Mouse (Mus musculus) limb, embryonic 13.5 days (tissue): ENCODE data around the gene Sympk. TPM values are rescaled to one million over a fixed set of nuclear protein-coding genes. Genes with fewer than 3 reads are reported as not detected.
A peak's percentile ranks its signal among the peaks of the same experiment; 100 is the strongest.

Experiments used
- ATAC-seq: fragments of 200-750 bp; cut with Nextera tagmentation; 2 replicates; pipeline ENCODE4 v1.8.0; 2017; ENCODE audit warnings: low read depth, moderate number of reproducible peaks, moderate TSS enrichment; ENCODE audit not compliant: low FRiP score
- H3K27ac ChIP-seq: fragments of 300-500 bp; sonication (generic); 2 replicates; pipeline ENCODE4 v1.5.1; 2015; ENCODE audit warnings: inconsistent platforms, mild to moderate bottlenecking, moderate library complexity
- H3K27me3 ChIP-seq: fragments of 300-500 bp; sonication (generic); 2 replicates; pipeline ENCODE4 v1.6.1; 2015; ENCODE audit warnings: mild to moderate bottlenecking, inconsistent platforms
- H3K36me3 ChIP-seq: fragments of 300-500 bp; sonication (generic); 2 replicates; pipeline ENCODE4 v1.6.1; 2015; ENCODE audit warnings: inconsistent platforms, mild to moderate bottlenecking, moderate library complexity
- H3K4me1 ChIP-seq: fragments of 300-500 bp; sonication (generic); 2 replicates; pipeline ENCODE4 v1.6.1; 2015; ENCODE audit warnings: inconsistent platforms
- H3K4me2 ChIP-seq: fragments of 300-500 bp; sonication (generic); replicated peaks from 2 replicates; pipeline ENCODE4 v1.6.1; 2015; ENCODE audit warnings: inconsistent platforms, mild to moderate bottlenecking, moderate library complexity
- H3K4me3 ChIP-seq: fragments of 300-500 bp; sonication (generic); 2 replicates; pipeline ENCODE4 v1.5.1; 2015; ENCODE audit warnings: moderate library complexity, mild to moderate bottlenecking, inconsistent platforms
- H3K9ac ChIP-seq: fragments of 300-500 bp; sonication (generic); 2 replicates; pipeline ENCODE4 v1.6.1; 2015; ENCODE audit warnings: mild to moderate bottlenecking, inconsistent platforms
- H3K9me3 ChIP-seq: fragments of 300-500 bp; sonication (generic); 2 replicates; pipeline ENCODE4 v1.6.1; 2016; ENCODE audit warnings: inconsistent platforms
- WGBS: fragments of 180-500 bp; shearing (Covaris S2); methylation state at CpG from one replicate; pipeline ENCODE4 v1.1.7; 2015; 5-methylcytosine and 5-hydroxymethylcytosine counted together
- polyA plus RNA-seq: library from polyadenylated mRNA; unstranded; fragments of >200 nt; fragmentation: Nextera tagmentation; extraction: Ambion mirVana; gene quantifications from 2 replicates; pipeline ENCODE4 v1.2.1, GENCODE M21; 2015

Gene Sympk
- polyA plus RNA-seq, 1 experiment from 2014 or later, result 37.8 TPM

DNA sequence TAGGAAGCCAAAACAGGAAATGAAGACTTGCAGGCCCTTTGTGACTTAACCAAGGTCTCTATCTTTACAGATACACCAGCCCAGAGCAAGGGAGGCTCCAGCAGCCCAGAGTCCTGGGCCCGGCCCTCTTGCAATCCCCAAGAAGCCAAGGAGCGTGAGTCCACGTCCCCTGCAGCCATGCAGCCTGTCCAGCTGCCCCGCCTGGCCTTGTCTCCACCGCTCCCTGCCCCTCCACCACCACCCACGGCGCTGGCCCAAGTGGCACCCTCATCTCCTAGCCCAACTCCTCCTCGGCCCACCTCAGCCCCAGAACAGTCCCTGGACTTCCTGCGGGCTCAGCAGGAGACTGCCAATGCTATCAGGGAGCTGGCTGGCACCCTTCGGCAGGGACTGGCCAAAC lies 23.8 kb upstream of the Sympk start:
- Histone ChIP-seq H3K9ac (peak overlapping the region; percentile 53), H3K4me3 (peak overlapping the region; percentile 33)

DNA sequence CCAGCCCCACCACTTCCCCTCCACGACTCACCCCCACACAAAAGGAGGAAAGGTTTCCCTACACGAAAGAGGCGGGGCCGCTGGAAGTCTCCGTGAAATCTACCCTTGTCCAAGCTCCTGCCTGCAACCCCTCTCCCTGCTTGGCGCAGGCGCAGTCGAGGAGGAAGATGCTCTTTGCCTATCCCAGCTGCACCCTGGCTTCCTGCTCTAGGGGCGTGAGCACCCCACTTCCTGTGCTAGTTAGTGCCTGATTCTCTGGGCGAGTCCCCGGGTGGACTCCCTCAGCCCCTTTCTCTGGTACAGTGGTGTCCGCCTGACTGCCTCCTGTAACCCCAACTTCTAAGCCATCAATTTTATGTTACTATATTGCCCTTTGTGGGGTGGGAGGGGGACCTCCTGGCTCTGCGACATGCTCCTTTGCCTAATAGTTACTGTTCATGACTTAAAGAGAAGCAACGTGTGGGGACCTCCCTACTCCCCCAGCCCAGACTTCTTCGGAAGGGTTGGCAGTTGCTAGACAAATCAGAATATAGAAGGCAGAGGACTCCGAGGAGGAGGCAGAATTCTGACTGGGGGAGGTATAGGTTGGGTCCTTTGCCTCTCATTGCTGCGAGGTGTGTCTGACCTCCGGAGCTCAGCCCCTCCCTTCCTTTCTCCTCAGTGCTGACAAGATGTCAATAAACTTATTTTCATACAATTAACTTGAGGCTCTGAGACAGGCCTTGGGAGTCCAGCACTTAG lies 22.9 kb upstream of the Sympk start:
- ATAC-seq, result no peak
- Histone ChIP-seq H3K27me3 (no peaks in the 10 kb centered on the region), H3K4me3 (peak overlapping the region; percentile 33), H3K9ac (peak overlapping the region; percentile 53), H3K4me1 (peaks cover 40% of the 10 kb centered on the region), H3K27ac (0 out of 2 replicates have a peak overlapping the region, but pooled peaks have one; percentile 73), H3K9me3 (no peaks in the 10 kb centered on the region), H3K36me3 (peaks cover 25% of the 10 kb centered on the region), H3K4me2 (peak overlapping the region; percentile 55)
- WGBS, result 36% methylated on average over 17 of the region's 18 CpGs

More for the DNA sequence above, 23.8 kb upstream of the Sympk start:
- H3K4me1 ChIP-seq, result peaks cover 32% of the 10 kb centered on the region
- WGBS, result 54% methylated on average over 10 of the region's 10 CpGs
- H3K27me3 ChIP-seq, result no peaks in the 10 kb centered on the region
- peak overlapping the region; percentile 55 for H3K4me2 ChIP-seq
- peaks cover 24% of the 10 kb centered on the region for H3K36me3 ChIP-seq
- ATAC-seq, result no peak
- H3K9me3 ChIP-seq, result no peaks in the 10 kb centered on the region
- no peak overlapping the region for H3K27ac ChIP-seq

DNA sequence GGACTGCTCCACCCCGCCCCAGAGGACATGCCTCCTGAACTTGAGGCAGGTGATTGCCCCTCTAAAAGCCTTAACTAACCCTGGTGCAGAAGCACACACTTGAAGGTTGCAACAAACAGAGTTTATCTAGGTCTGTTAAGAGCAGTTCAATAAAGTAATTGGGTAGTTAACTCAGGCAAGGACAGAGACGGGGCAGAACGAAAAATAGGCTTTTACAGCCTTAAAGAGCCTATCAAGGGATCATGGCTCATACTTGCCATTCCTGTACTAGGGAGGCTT lies 22.4 kb upstream of the Sympk start:
- peak overlapping the region; percentile 100 for H3K4me2 ChIP-seq
- H3K9ac ChIP-seq, result no peak overlapping the region; the same call in 1 of the 2 replicates
- peaks cover 46% of the 10 kb centered on the region for H3K4me1 ChIP-seq
- peaks cover 24% of the 10 kb centered on the region for H3K36me3 ChIP-seq
- peak overlapping the region; percentile 73; the same call in 1 of the 2 replicates for H3K27ac ChIP-seq
- H3K4me3 ChIP-seq, result no peak overlapping the region
- 42% methylated on average over 3 of the region's 3 CpGs for WGBS
- ATAC-seq, result no peak
- no peaks in the 10 kb centered on the region for H3K9me3 ChIP-seq
- no peaks in the 10 kb centered on the region for H3K27me3 ChIP-seq

DNA sequence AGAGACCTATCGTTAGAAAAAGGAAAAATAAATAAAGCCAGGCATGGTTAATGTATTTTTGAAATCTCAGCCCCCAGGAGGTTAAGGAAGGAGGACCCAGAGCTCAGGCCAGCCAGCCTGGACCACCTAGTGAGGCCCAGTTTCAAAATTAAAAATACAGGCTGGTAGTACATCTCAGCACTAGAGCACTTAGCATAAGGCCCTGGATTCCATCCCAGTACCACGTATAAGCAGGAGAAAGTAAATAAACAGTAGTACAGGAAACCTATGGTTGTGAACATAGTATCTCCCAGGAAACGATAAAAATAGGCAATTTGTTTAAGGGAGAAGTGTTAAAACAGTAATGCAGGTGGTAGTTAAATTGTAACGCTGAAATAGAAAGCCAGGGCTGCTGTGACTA lies 22.1 kb upstream of the Sympk start:
- no peak for ATAC-seq
- H3K4me3 ChIP-seq, result peak overlapping the region; percentile 42

DNA sequence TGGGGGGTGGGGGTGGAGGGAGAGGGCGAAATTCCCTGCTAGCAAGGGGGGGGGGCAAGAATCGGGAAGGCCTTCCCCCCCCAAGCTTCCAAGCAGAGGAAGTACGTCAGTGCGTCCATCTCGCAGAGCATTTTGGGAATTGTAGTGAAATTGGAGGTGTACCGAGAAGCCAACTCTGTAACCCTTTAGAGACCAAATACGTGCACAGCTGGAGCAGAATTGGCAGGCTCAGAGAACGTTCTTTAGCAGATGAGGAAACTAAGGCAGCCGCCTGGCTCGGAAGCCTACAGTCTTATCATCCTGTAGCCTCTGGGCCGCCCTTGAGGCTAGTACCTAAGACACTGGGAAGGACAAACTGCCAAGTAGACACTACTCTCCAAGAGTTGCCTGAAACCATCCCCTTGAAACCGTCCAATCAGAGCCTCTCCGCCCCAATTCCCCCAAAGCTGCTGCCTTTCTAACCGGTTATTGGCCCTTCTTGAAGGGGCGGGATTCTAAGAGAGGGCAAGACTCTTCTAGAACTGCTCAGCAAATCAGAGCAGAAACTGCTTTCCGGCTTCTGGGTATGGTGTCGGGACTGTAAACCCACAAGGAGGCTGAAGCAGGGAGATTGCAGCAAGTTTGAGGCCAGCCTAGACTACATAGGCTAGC lies 21.2 kb upstream of the Sympk start:
- Histone ChIP-seq H3K27me3 (no peaks in the 10 kb centered on the region), H3K36me3 (peaks cover 29% of the 10 kb centered on the region), H3K4me1 (peaks cover 58% of the 10 kb centered on the region), H3K9ac (peak overlapping the region; percentile 68), H3K4me3 (peak overlapping the region; percentile 42), H3K27ac (peak overlapping the region; percentile 73), H3K9me3 (no peaks in the 10 kb centered on the region), H3K4me2 (peak overlapping the region; percentile 100)
- ATAC-seq, result peak; percentile 75
- WGBS, result 2% methylated on average over 17 of the region's 17 CpGs

More for the DNA sequence above, 22.1 kb upstream of the Sympk start:
- Histone ChIP-seq H3K4me1 (peaks cover 49% of the 10 kb centered on the region), H3K4me2 (peak overlapping the region; percentile 100), H3K27ac (peak overlapping the region; percentile 73; the same call in 1 of the 2 replicates), H3K27me3 (no peaks in the 10 kb centered on the region), H3K9ac (peak overlapping the region; percentile 68), H3K36me3 (peaks cover 27% of the 10 kb centered on the region), H3K9me3 (no peaks in the 10 kb centered on the region)
- WGBS, result 34% methylated on average over 4 of the region's 4 CpGs

DNA sequence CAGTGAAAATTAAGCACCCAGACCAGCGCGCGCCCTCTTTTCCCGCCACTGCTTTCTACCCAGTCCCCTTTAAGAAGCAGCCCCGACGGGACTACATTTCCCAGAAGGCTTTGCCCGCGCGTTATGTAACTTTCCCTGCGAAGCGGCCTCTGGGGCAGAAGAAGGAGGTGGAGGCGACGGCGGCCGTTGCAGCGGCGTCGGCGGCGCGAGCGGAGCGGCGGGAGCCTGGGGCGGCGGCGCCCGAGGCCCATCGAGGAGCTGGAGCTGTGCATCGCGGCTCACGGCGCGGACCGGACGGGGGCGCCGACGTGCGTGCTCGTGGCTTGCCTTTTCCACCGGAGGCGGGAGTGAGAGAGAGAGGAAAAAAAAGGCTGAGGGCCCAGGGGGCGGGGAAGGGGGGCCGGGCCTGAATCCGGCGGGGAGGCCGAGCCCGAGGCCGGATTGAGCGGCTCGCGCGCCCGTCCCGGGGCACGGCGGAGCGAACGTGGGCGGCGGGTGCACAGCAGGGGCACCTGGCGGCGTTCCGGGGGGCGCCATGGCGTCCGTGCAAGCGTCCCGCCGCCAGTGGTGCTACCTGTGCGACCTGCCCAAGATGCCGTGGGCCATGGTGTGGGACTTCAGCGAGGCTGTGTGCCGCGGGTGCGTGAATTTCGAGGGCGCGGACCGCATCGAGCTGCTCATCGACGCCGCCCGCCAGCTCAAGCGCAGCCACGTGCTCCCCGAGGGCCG lies 20.1 kb upstream of the Sympk start, which contains the start of gene Irf2bp1:
TSS of gene Irf2bp1 (plus strand) at position 143 of the 729 bp plus-strand sequence.
- Histone ChIP-seq H3K36me3 (peaks cover 29% of the 10 kb centered on the region), H3K4me3 (peak within 1 kb of the TSS; percentile 92), H3K9me3 (no peaks in the 10 kb centered on the region), H3K4me2 (peak within 1 kb of the TSS; percentile 100), H3K27ac (peak within 1 kb of the TSS; percentile 95), H3K9ac (peak within 1 kb of the TSS; percentile 95), H3K4me1 (peaks cover 63% of the 10 kb centered on the region), H3K27me3 (no peaks in the 10 kb centered on the region)
- ATAC-seq, result peak; percentile 76
- WGBS, result under 1% methylated on average over 80 of the region's 90 CpGs

DNA sequence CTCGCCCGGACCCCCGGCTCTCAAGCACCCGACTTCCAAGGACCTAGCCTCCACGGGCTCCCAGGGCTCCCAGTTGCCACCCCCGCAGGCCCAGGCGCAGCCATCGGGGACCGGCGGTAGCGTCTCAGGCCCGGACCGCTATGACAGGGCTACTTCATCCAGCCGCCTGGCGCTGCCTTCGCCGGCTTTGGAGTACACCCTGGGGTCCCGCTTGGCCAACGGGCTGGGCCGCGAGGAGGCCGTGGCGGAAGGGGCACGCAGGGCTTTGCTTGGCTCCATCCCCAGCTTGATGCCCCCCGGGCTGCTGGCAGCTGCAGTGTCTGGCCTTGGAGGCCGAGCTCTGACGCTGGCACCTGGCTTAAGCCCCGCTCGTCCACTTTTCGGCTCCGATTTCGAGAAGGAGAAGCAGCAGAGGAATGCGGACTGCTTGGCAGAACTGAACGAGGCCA lies 19.5 kb upstream of the Sympk start:
- Histone ChIP-seq H3K9me3 (no peaks in the 10 kb centered on the region), H3K27ac (peak overlapping the region; percentile 95), H3K9ac (peak overlapping the region; percentile 95), H3K27me3 (no peaks in the 10 kb centered on the region), H3K4me2 (peak overlapping the region; percentile 100), H3K4me3 (peak overlapping the region; percentile 92), H3K4me1 (peaks cover 63% of the 10 kb centered on the region), H3K36me3 (peaks cover 29% of the 10 kb centered on the region)
- 6% methylated on average over 34 of the region's 34 CpGs for WGBS
- ATAC-seq, result no peak

DNA sequence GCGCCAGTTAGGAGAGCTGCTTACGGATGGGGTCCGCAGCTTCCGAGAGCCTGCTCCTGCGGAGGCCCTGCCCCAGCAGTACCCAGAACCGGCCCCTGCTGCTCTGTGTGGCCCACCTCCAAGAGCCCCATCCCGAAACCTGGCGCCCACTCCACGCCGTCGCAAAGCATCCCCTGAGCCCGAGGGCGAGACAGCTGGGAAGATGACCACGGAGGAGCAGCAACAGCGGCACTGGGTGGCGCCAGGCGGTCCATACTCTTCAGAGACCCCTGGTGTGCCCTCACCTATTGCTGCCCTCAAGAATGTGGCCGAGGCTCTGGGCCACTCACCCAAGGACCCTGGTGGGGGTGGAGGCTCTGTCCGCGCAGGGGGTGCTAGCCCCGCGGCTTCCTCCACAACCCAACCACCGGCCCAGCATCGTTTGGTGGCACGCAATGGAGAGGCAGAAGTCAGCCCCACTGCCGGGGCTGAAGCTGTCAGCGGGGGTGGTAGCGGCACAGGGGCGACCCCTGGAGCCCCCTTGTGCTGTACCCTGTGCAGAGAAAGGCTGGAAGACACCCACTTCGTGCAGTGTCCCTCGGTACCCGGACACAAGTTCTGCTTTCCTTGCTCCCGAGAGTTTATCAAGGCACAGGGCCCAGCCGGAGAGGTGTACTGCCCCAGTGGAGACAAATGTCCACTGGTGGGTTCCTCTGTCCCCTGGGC lies 18.6 kb upstream of the Sympk start:
- peaks cover 29% of the 10 kb centered on the region for H3K36me3 ChIP-seq
- WGBS, result 79% methylated on average over 34 of the region's 34 CpGs
- ATAC-seq, result no peak
- H3K4me3 ChIP-seq, result peak overlapping the region; percentile 92
- no peak overlapping the region for H3K27ac ChIP-seq
- no peaks in the 10 kb centered on the region for H3K27me3 ChIP-seq
- H3K4me2 ChIP-seq, result peak overlapping the region; percentile 100
- H3K9ac ChIP-seq, result peak overlapping the region; percentile 95
- H3K4me1 ChIP-seq, result peaks cover 63% of the 10 kb centered on the region
- H3K9me3 ChIP-seq, result no peaks in the 10 kb centered on the region

DNA sequence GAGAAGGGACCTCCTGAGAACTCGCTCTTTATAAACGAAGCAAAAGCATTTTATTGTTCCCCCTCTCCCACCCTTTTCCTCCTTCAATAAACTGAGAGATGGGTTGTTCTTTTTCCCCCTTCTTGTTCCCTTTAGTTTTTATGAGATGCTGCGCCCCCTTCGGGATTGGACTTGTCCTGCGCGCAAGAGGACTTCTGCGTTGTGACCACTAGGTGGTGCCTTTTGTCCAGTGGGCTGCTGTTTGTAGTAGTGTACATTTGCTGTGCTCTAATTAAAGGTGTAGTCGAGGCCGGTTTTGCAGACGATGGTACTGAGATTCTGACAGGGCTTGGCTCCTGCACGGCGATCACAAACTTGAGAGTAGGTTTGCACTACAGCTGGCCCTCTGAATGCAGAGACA lies 17.7 kb upstream of the Sympk start:
- Histone ChIP-seq H3K4me1 (peaks cover 58% of the 10 kb centered on the region), H3K27ac (no peak overlapping the region), H3K4me3 (peak overlapping the region; percentile 92), H3K4me2 (peak overlapping the region; percentile 100), H3K9ac (0 out of 2 replicates have a peak overlapping the region, but pooled peaks have one; percentile 95), H3K9me3 (no peaks in the 10 kb centered on the region), H3K27me3 (no peaks in the 10 kb centered on the region), H3K36me3 (peaks cover 29% of the 10 kb centered on the region)
- 4% methylated on average over 12 of the region's 12 CpGs for WGBS
- ATAC-seq, result no peak

DNA sequence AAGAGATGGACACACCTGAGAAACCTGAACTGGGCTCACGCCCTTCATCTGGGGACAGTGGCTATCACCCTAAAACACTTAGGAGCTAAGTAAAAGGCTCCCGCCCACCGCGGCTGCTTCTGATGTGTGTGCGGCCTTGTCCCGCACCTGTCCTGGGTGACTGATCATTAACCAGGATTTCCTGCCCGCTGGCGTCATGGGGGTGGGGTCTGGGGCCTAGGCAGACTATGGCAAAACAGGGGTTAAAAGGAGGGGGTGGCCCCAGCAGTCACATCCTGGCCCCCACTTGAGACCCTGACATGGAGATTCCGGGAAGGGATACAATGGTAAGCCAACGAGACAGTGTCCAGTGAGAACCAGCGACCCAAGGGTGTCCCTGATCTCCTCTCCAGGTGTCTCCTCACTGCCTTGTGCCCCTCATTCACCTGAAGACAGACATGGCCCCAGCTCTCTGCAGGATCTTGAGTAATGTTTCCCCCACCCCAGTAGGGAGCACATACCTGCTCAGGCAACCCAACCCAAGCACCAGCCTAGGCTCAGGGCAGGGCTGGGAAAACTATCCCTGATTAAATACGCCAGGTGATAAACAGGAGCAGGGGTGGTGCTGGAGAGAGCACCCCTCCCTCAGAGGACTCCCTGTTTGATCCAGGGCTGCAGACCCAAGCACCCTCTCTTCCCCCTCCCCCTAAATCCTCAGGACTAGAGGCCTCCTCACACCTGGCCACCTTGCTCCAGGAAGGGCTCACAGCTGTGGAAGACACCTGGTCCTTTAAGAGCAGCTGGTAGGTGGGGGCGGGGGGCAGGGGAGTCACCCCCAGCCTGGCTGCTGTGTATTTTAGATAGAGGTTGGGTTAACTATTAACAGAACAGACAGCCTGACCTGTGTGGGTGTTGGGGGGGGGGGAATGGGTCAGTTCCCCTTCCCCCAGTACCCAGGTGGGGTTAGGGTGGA lies 16.9 kb upstream of the Sympk start:
- H3K4me3 ChIP-seq, result peak overlapping the region; percentile 92; the same call in 1 of the 2 replicates
- H3K27me3 ChIP-seq, result no peaks in the 10 kb centered on the region
- peak overlapping the region; percentile 35 for H3K9ac ChIP-seq
- H3K9me3 ChIP-seq, result no peaks in the 10 kb centered on the region
- 77% methylated on average over 13 of the region's 13 CpGs for WGBS
- no peak for ATAC-seq
- no peak overlapping the region for H3K27ac ChIP-seq
- H3K4me2 ChIP-seq, result peak overlapping the region; percentile 100; the same call in 1 of the 2 replicates
- peaks cover 29% of the 10 kb centered on the region for H3K36me3 ChIP-seq
- H3K4me1 ChIP-seq, result peaks cover 58% of the 10 kb centered on the region

DNA sequence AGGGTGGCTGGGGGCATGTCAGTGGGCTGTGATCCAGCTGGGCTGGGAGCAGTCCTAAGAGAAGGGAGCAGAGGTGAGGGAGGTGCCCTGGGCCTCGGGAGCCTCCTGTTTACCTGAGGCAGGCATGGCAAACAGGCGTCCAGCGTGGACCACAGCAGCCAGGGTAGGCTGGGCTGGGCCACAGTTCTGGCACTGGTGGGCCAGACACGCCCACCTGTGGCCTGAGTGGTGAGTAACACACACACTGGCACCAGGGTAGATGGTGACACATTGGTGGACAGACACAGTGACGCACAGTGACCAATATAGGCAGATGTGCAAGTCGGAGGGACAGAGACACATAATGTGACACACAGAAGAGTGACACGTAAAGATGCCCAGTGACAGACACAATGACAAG lies 13.6 kb upstream of the Sympk start:
- ATAC-seq, result no peak

More for the DNA sequence above, 13.6 kb upstream of the Sympk start:
- Histone ChIP-seq H3K9ac (no peak overlapping the region), H3K4me1 (peaks cover 49% of the 10 kb centered on the region), H3K4me2 (no peak overlapping the region), H3K27me3 (no peaks in the 10 kb centered on the region), H3K9me3 (no peaks in the 10 kb centered on the region), H3K36me3 (peaks cover 22% of the 10 kb centered on the region), H3K4me3 (no peak overlapping the region), H3K27ac (no peak overlapping the region)
- 83% methylated on average over 7 of the region's 7 CpGs for WGBS
